ENCODE assay signal across 25 mouse cellular contexts in the genomic region with DNA sequence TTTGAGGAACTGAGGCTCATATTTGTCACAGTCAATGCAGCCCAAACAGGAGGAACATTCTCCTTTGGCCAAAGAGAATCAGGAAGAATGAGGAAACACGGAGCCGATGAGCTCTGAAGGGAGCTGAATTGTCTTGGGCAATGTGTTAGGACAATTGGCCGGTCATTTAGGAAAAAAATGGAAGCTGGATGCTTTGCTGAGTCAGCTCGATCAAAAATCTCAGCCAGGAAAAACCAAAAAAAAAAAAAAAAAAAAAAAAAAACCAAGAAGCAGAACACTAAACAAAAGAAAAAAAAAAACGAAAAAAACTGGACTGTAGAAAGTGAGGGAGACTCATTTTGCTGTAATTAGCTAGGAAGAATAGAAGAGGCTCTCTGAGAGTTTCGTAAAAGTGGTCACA.
"Had no signal": no experiment of that assay in that cellular context is flagged by ENCODE, and none has a peak within 500 bp of the region (broad histone marks: within the 10 kb centered on the region; RNA-seq: fewer than 3 reads in every experiment).

No protein-coding gene starts in this region.

- H3K9me3 ChIP-seq: embryonic facial prominence, embryonic 10.5 days; embryonic facial prominence, embryonic 12.5 days; embryonic facial prominence, embryonic 13.5 days; embryonic facial prominence, embryonic 15.5 days; forebrain, embryonic 10.5 days; forebrain, embryonic 12.5 days; forebrain, embryonic 13.5 days; forebrain, embryonic 15.5 days had no signal

- H3K4me1 ChIP-seq: embryonic facial prominence, embryonic 12.5 days; embryonic facial prominence, embryonic 13.5 days; embryonic facial prominence, embryonic 15.5 days; forebrain, embryonic 12.5 days; forebrain, embryonic 13.5 days; forebrain, embryonic 15.5 days had no signal

- H3K27me3 ChIP-seq: embryonic facial prominence, embryonic 12.5 days; embryonic facial prominence, embryonic 13.5 days; embryonic facial prominence, embryonic 15.5 days; forebrain, embryonic 12.5 days; forebrain, embryonic 13.5 days; forebrain, embryonic 15.5 days had no signal

- H3K27ac ChIP-seq: embryonic facial prominence, embryonic 10.5 days; embryonic facial prominence, embryonic 12.5 days; embryonic facial prominence, embryonic 13.5 days; embryonic facial prominence, embryonic 15.5 days; forebrain, embryonic 10.5 days; forebrain, embryonic 12.5 days; forebrain, embryonic 13.5 days; forebrain, embryonic 15.5 days; gastrocnemius, adult 2 months; heart, adult 2 months had no signal

- H3K9ac ChIP-seq: embryonic facial prominence, embryonic 12.5 days; embryonic facial prominence, embryonic 13.5 days; embryonic facial prominence, embryonic 15.5 days; forebrain, embryonic 12.5 days; forebrain, embryonic 13.5 days; forebrain, embryonic 15.5 days; forebrain, postnatal 0 days had no signal

- H3K36me3 ChIP-seq: embryonic facial prominence, embryonic 10.5 days; embryonic facial prominence, embryonic 12.5 days; embryonic facial prominence, embryonic 13.5 days; embryonic facial prominence, embryonic 15.5 days; forebrain, embryonic 10.5 days; forebrain, embryonic 12.5 days; forebrain, embryonic 15.5 days had no signal

- DNase-seq: cerebellum, adult 9-10 months; cerebellum, adult 9-11 months; cerebellum, postnatal 10 days; cerebellum, postnatal 14 days; cerebellum, postnatal 25 days; cerebellum, postnatal 36 days; embryo, embryonic 11 days; forebrain, postnatal 0 days; gastrocnemius, adult 2 months; gastrocnemius, postnatal 10 days; gastrocnemius, postnatal 14 days; gastrocnemius, postnatal 25 days; gastrocnemius, postnatal 36 days; heart, adult 11 months; heart, adult 18-20 months; heart, adult 2 months had no signal

- H3K4me3 ChIP-seq: embryonic facial prominence, embryonic 10.5 days; embryonic facial prominence, embryonic 12.5 days; embryonic facial prominence, embryonic 13.5 days; embryonic facial prominence, embryonic 15.5 days; erythroblast, embryonic 14.5 days; forebrain, embryonic 10.5 days; forebrain, embryonic 12.5 days; forebrain, embryonic 13.5 days; forebrain, embryonic 15.5 days; gastrocnemius, adult 2 months; heart, adult 2 months had no signal

- H3K4me2 ChIP-seq: embryonic facial prominence, embryonic 12.5 days; embryonic facial prominence, embryonic 13.5 days; embryonic facial prominence, embryonic 15.5 days; forebrain, embryonic 12.5 days; forebrain, embryonic 13.5 days; forebrain, embryonic 15.5 days had no signal
